Mouse (Mus musculus) heart, adult 18-20 months (tissue): ENCODE results near the gene 2510009E07Rik. TPM values are rescaled to one million over a fixed set of nuclear protein-coding genes. Genes with fewer than 3 reads are reported as not detected.

Experiments used
- DNase-seq, 2 experiments: peaks; one replicate each; pipeline ENCODE4 v3.0.0; 2021 to 2022; ENCODE audit warnings: mixed read lengths in 1 of 2
- total RNA-seq, 2 experiments: library from RNA; stranded (reverse); gene quantifications; 2 replicates each; pipeline ENCODE4 v1.2.3; 2021

Gene 2510009E07Rik
- total RNA-seq, 2 experiments from 2014 or later: 20.5 to 21.7 TPM

GRCm38 (mm10) chr16:21636156-21636853, 58.2 kb downstream of the 2510009E07Rik start:
- peak; percentile 44 to 62 for DNase-seq

GRCm38 (mm10) chr16:21634460-21634859, 60.0 kb downstream of the 2510009E07Rik start:
- DNase-seq: no peak

- DNase-seq: no peak
These were observed 62.6 kb downstream of the 2510009E07Rik start for GRCm38 (mm10) chr16:21631815-21632222.

- no peak for DNase-seq
These were observed 63.9 kb downstream of the 2510009E07Rik start for GRCm38 (mm10) chr16:21630614-21631013.

- DNase-seq: no peak
These were observed 66.3 kb downstream of the 2510009E07Rik start for GRCm38 (mm10) chr16:21628061-21628591.

- no peak for DNase-seq
These were observed 67.2 kb downstream of the 2510009E07Rik start for GRCm38 (mm10) chr16:21627248-21627647.

GRCm38 (mm10) chr16:21625784-21626634, 68.5 kb downstream of the 2510009E07Rik start:
- DNase-seq: no peak

- DNase-seq: no peak
These were observed 73.8 kb downstream of the 2510009E07Rik start for GRCm38 (mm10) chr16:21620630-21621029.

- peak; percentile 43 to 44 for DNase-seq
These were observed 78.7 kb downstream of the 2510009E07Rik start for GRCm38 (mm10) chr16:21615802-21616201.

GRCm38 (mm10) chr16:21610473-21610872, 84.0 kb downstream of the 2510009E07Rik start:
- no peak for DNase-seq

GRCm38 (mm10) chr16:21608176-21608865, 86.1 kb downstream of the 2510009E07Rik start:
- DNase-seq: peak in 1 of 2 experiments; percentile 7

- DNase-seq: no peak
These were observed 86.8 kb downstream of the 2510009E07Rik start for GRCm38 (mm10) chr16:21607651-21608040.

GRCm38 (mm10) chr16:21607021-21607650, 87.3 kb downstream of the 2510009E07Rik start:
- DNase-seq: no peak

GRCm38 (mm10) chr16:21606249-21607020, 88.0 kb downstream of the 2510009E07Rik start:
- DNase-seq: no peak

GRCm38 (mm10) chr16:21604354-21604753, 90.1 kb downstream of the 2510009E07Rik start:
- no peak for DNase-seq

Other genes starting within 250 kb of the 2510009E07Rik start
- 10 to 100 TPM; 12.2 to 19.0 TPM for gene Ehhadh, start 93.1 kb upstream of the 2510009E07Rik start, total RNA-seq
- gene Map3k13, start 99.7 kb upstream of the 2510009E07Rik start, total RNA-seq: under 1 TPM; 0.77 to 0.87 TPM